13 mouse cellular contexts compared by ENCODE assay signal in genomic region chr17:45118565-45119471, GRCm38 (mm10).
DNase-seq lines count a peak whose midpoint lies in the region; ATAC-seq and TF ChIP-seq lines count a peak whose summit lies in the region.
"Had no signal": no experiment of that assay in that cellular context is flagged by ENCODE, and none has a peak within 500 bp of the region (broad histone marks: within the 10 kb centered on the region; RNA-seq: fewer than 3 reads in every experiment).

No protein-coding gene starts in this region.

- intact Hi-C loops in left cerebral cortex, postnatal 4 days (cut with DNase I) = no loop called here

- no peaks in the 10 kb centered on the region for H3K36me3 ChIP-seq in forebrain, postnatal 0 days (ENCODE audit: insufficient read depth)
- H3K36me3 ChIP-seq in forebrain, embryonic 12.5 days (replicated peaks) = no peaks in the 10 kb centered on the region
- no peaks in the 10 kb centered on the region for H3K36me3 ChIP-seq in lung, embryonic 16.5 days (ENCODE audit: control insufficient read depth, insufficient read depth, low read length)
- H3K36me3 ChIP-seq in neural tube, embryonic 12.5 days = no peaks in the 10 kb centered on the region
- H3K36me3 ChIP-seq: heart, embryonic 15.5 days; liver, embryonic 15.5 days had no signal

- peaks cover 4% of the 10 kb centered on the region; the same call in 1 of the 2 replicates for H3K4me1 ChIP-seq in forebrain, postnatal 0 days (ENCODE audit: insufficient read depth)
- H3K4me1 ChIP-seq in forebrain, embryonic 12.5 days = peaks cover 4% of the 10 kb centered on the region; the same call in 1 of the 2 replicates
- H3K4me1 ChIP-seq in lung, embryonic 16.5 days (replicated peaks; ENCODE audit: control insufficient read depth, insufficient read depth, low read length) = peaks cover 11% of the 10 kb centered on the region; the same call in 1 of the 2 replicates
- peaks cover 10% of the 10 kb centered on the region for H3K4me1 ChIP-seq in lung, adult 2 months (ENCODE audit: control insufficient read depth, insufficient read depth, low read length)
- H3K4me1 ChIP-seq in neural tube, embryonic 12.5 days = peaks cover 16% of the 10 kb centered on the region
- H3K4me1 ChIP-seq: liver, embryonic 15.5 days had no signal

- H3K4me2 ChIP-seq in forebrain, postnatal 0 days (ENCODE audit: low read depth) = no peak overlapping the region
- H3K4me2 ChIP-seq in forebrain, embryonic 12.5 days = no peak overlapping the region
- H3K4me2 ChIP-seq in lung, embryonic 16.5 days (ENCODE audit: low read depth, low read length) = peak overlapping the region; percentile 50; the same call in 1 of the 2 replicates
- H3K4me2 ChIP-seq in neural tube, embryonic 12.5 days (replicated peaks) = peak overlapping the region; percentile 32
- H3K4me2 ChIP-seq: heart, embryonic 15.5 days; liver, embryonic 15.5 days had no signal

- H3K9ac ChIP-seq in forebrain, postnatal 0 days = no peak overlapping the region
- no peak overlapping the region for H3K9ac ChIP-seq in forebrain, embryonic 12.5 days
- H3K9ac ChIP-seq in lung, embryonic 16.5 days (ENCODE audit: low read length) = no peak overlapping the region
- no peak overlapping the region for H3K9ac ChIP-seq in neural tube, embryonic 12.5 days
- H3K9ac ChIP-seq: heart, embryonic 15.5 days; liver, embryonic 15.5 days had no signal

- H3K27me3 ChIP-seq in forebrain, postnatal 0 days (ENCODE audit: insufficient read depth, low read length) = no peaks in the 10 kb centered on the region
- no peaks in the 10 kb centered on the region for H3K27me3 ChIP-seq in forebrain, embryonic 12.5 days
- no peaks in the 10 kb centered on the region for H3K27me3 ChIP-seq in lung, embryonic 16.5 days (ENCODE audit: control insufficient read depth, insufficient read depth, low read depth, low read length)
- no peaks in the 10 kb centered on the region for H3K27me3 ChIP-seq in neural tube, embryonic 12.5 days (replicated peaks)
- H3K27me3 ChIP-seq: CH12.LX; heart, embryonic 15.5 days; liver, embryonic 15.5 days had no signal

- H3K27ac ChIP-seq in forebrain, postnatal 0 days (ENCODE audit: low read depth, low read length) = peak overlapping the region; percentile 50; the same call in 1 of the 2 replicates
- H3K27ac ChIP-seq in forebrain, embryonic 12.5 days = no peak overlapping the region
- no peak overlapping the region for H3K27ac ChIP-seq in lung, embryonic 16.5 days (ENCODE audit: low read length)
- no peak overlapping the region for H3K27ac ChIP-seq in neural tube, embryonic 12.5 days
- H3K27ac ChIP-seq: heart, embryonic 15.5 days; liver, embryonic 15.5 days had no signal

- H3K4me3 ChIP-seq in forebrain, postnatal 0 days (ENCODE audit: low read depth, low read length) = no peak overlapping the region
- no peak overlapping the region for H3K4me3 ChIP-seq in forebrain, embryonic 12.5 days (replicated peaks)
- H3K4me3 ChIP-seq in lung, embryonic 16.5 days (ENCODE audit: low read length) = no peak overlapping the region
- H3K4me3 ChIP-seq in lung, adult 2 months (replicated peaks; ENCODE audit: extremely low read depth, low read depth, low read length) = no peak overlapping the region
- no peak overlapping the region for H3K4me3 ChIP-seq in neural tube, embryonic 12.5 days
- H3K4me3 ChIP-seq: erythroblast, embryonic 14.5 days; heart, embryonic 15.5 days; liver, embryonic 15.5 days had no signal

- H3K9me3 ChIP-seq in forebrain, postnatal 0 days (ENCODE audit: low read length) = no peaks in the 10 kb centered on the region
- H3K9me3 ChIP-seq in forebrain, embryonic 12.5 days = no peaks in the 10 kb centered on the region
- no peaks in the 10 kb centered on the region for H3K9me3 ChIP-seq in lung, embryonic 16.5 days (ENCODE audit: control insufficient read depth, low read length)
- H3K9me3 ChIP-seq in neural tube, embryonic 12.5 days = no peaks in the 10 kb centered on the region
- H3K9me3 ChIP-seq: heart, embryonic 15.5 days; liver, embryonic 15.5 days had no signal

- DNase-seq in forebrain, postnatal 0 days = peak; percentile 32
- no peak for DNase-seq in lung, adult 2 months
- peak; percentile 7 for DNase-seq in embryo, embryonic 9.5 days (ENCODE audit: extremely low spot score)
- no peak for DNase-seq in ovary, adult 18-20 months (ENCODE audit: low spot score)
- no peak for DNase-seq in left cerebral cortex, postnatal 4 days
- DNase-seq: adrenal gland, adult 2 months had no signal

- TF ChIP-seq CTCF in forebrain, postnatal 0 days (IDR thresholded peaks at IDR 0.05; ENCODE audit: low read depth) = no peak
- no peak for TF ChIP-seq CTCF in lung, adult 2 months (IDR thresholded peaks at IDR 0.05; ENCODE audit: insufficient read depth, low read length)

- no peak for TF ChIP-seq POLR2A in lung, adult 2 months (IDR thresholded peaks at IDR 0.05; ENCODE audit: borderline replicate concordance, extremely low read depth, low read depth, low read length)

- WGBS in forebrain, postnatal 0 days = 46% methylated on average over 12 of the region's 12 CpGs
- 42% methylated on average over 12 of the region's 12 CpGs for WGBS in forebrain, embryonic 12.5 days
- 39% methylated on average over 12 of the region's 12 CpGs for WGBS in lung, embryonic 16.5 days
- 40% methylated on average over 12 of the region's 12 CpGs for whole genome bisulfite sequencing in lung, adult 2 months
- WGBS in neural tube, embryonic 12.5 days = 15% methylated on average over 12 of the region's 12 CpGs

- peak; percentile 56 for ATAC-seq in forebrain, postnatal 0 days
- ATAC-seq in forebrain, embryonic 12.5 days (ENCODE audit: low FRiP score) = no peak
- peak; percentile 71 for ATAC-seq in lung, embryonic 16.5 days (ENCODE audit: low read depth)
- peak; percentile 93 for ATAC-seq in neural tube, embryonic 12.5 days (ENCODE audit: low FRiP score, low read depth)

Comparison
In these comparisons a context has a peak if more than half of its experiments do, and no peak if none do; other contexts are left out.
1. DNase-seq: peak in forebrain, postnatal 0 days (single experiment) and embryo, embryonic 9.5 days (single experiment); none in lung, adult 2 months (single experiment), ovary, adult 18-20 months (single experiment) and left cerebral cortex, postnatal 4 days (single experiment).
2. H3K4me2 ChIP-seq: peak in lung, embryonic 16.5 days (single experiment) and neural tube, embryonic 12.5 days (single experiment); none in forebrain, postnatal 0 days (single experiment) and forebrain, embryonic 12.5 days (single experiment).